ENCODE assay signal across 8 mouse cellular contexts in the genomic region with DNA sequence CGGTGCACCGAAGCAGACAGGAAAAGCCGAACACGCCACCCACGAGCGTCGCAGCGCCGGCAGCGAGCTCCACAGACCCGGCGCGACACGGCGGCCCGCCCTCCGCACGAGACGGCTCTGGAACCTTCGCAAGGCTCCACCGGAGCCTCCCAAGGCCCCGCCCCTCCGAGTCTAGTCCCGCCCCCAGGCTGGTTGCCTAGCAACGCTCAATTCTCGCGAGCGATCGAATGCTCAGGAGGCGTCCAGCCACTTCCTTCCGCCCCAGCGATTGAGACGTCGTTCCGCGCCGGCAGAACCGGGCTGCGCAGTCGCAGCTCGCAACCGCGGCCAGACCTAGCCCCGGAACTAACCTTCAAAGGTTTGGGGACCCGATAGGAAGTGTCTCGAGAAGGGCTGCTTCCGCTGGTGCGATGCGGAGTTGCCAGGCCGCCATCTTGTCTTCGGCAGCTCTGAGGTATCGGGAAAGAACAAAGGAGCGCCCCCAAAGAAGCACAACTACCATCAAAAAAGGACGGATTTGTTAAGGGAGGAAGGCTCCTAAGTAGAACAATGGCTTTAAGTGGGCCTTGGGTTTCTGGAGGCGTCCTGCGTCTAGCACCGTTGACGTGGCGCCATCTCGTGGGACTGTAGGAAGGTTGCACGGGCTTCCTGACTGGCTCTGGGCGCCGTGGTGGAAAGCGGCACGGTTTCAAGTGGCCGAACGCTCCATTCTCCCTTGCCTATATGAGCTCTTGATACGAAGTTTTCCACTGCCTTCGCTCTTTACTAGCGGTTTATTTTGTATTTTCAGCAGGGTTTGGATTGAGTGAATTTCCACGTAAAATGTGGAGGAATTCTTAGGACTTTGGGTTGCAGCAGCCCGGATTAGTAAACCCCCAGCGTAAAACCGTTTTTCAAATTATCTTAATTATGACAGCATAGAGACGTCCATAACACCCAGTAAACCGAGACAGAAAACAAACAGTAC. TPM values are rescaled to one million over a fixed set of nuclear protein-coding genes. Genes with fewer than 3 reads are reported as not detected.
DNase-seq lines count a peak whose midpoint lies in the region; ATAC-seq and TF ChIP-seq lines count a peak whose summit lies in the region.

TSS of gene Cacybp (minus strand) at position 173 of the 967 bp plus-strand sequence.

- TF ChIP-seq CTCF in ES-Bruce4 (IDR thresholded peaks at IDR 0.05; ENCODE audit: low read depth, low read length), result peak; percentile 74
- TF ChIP-seq CTCF in liver, postnatal 0 days (IDR thresholded peaks at IDR 0.05; ENCODE audit: low read depth), result peak; percentile 95

- H3K9me3 ChIP-seq in ES-Bruce4 (replicated peaks; ENCODE audit: control insufficient read depth, insufficient read depth, low read length, poor library complexity, severe bottlenecking), result no peaks in the 10 kb centered on the region
- no peaks in the 10 kb centered on the region for H3K9me3 ChIP-seq in forebrain, embryonic 13.5 days (replicated peaks)
- H3K9me3 ChIP-seq in liver, postnatal 0 days (ENCODE audit: low read length), result no peaks in the 10 kb centered on the region
- no peaks in the 10 kb centered on the region for H3K9me3 ChIP-seq in neural tube, embryonic 14.5 days (ENCODE audit: control insufficient read depth, low read length)

- peak within 1 kb of the TSS; percentile 96 for H3K9ac ChIP-seq in ES-Bruce4 (ENCODE audit: low read depth, poor library complexity, severe bottlenecking)
- peak within 1 kb of the TSS; percentile 92 for H3K9ac ChIP-seq in forebrain, embryonic 13.5 days
- H3K9ac ChIP-seq in liver, postnatal 0 days (replicated peaks), result peak within 1 kb of the TSS; percentile 84
- H3K9ac ChIP-seq in neural tube, embryonic 14.5 days (replicated peaks; ENCODE audit: low read depth, low read length), result peak within 1 kb of the TSS; percentile 90

- DNase-seq in heart, postnatal 10 days, result peak; percentile 100
- DNase-seq in large intestine, adult 2 months (ENCODE audit: low read depth, low spot score), result peak; percentile 95
- peak; percentile 100 for DNase-seq in liver, postnatal 0 days
- peak; percentile 100 for DNase-seq in testis, postnatal 10 days (ENCODE audit: low spot score)

- H3K4me2 ChIP-seq in forebrain, embryonic 13.5 days, result peak within 1 kb of the TSS; percentile 74
- peak within 1 kb of the TSS; percentile 80 for H3K4me2 ChIP-seq in liver, postnatal 0 days (ENCODE audit: low read depth, low read length)
- H3K4me2 ChIP-seq in neural tube, embryonic 14.5 days (ENCODE audit: low read depth, low read length), result peak within 1 kb of the TSS; percentile 87

- H3K27me3 ChIP-seq in ES-Bruce4 (ENCODE audit: control insufficient read depth, insufficient read depth, low read length, poor library complexity, severe bottlenecking), result no peaks in the 10 kb centered on the region
- no peaks in the 10 kb centered on the region for H3K27me3 ChIP-seq in forebrain, embryonic 13.5 days
- no peaks in the 10 kb centered on the region for H3K27me3 ChIP-seq in liver, postnatal 0 days (ENCODE audit: insufficient read depth, low read length)
- no peaks in the 10 kb centered on the region for H3K27me3 ChIP-seq in neural tube, embryonic 14.5 days (ENCODE audit: control insufficient read depth, insufficient read depth, low read length)

- H3K36me3 ChIP-seq in ES-Bruce4 (ENCODE audit: control insufficient read depth, insufficient read depth, low read length, poor library complexity, severe bottlenecking), result peaks cover 10% of the 10 kb centered on the region; the same call in 1 of the 2 replicates
- H3K36me3 ChIP-seq in forebrain, embryonic 13.5 days (ENCODE audit: poor library complexity, severe bottlenecking), result peaks cover under 1% of the 10 kb centered on the region; the same call in 1 of the 2 replicates
- H3K36me3 ChIP-seq in liver, postnatal 0 days (replicated peaks; ENCODE audit: insufficient read depth, low read length), result 0 out of 2 replicates have a peak, but pooled peaks cover 3% of the 10 kb centered on the region
- H3K36me3 ChIP-seq in neural tube, embryonic 14.5 days (ENCODE audit: control insufficient read depth, insufficient read depth, low read length), result no peaks in the 10 kb centered on the region

- intact Hi-C loops in heart, postnatal 10 days (cut with DNase I), result loop anchor here (2.0 kb wide), 1 partner anchor 18 kb away; the partner anchor contains the start of gene Mrps14

- TF ChIP-seq EP300 in ES-Bruce4 (IDR thresholded peaks at IDR 0.05; ENCODE audit: insufficient read depth, low read depth, low read length), result no peak
- TF ChIP-seq EP300 in liver, postnatal 0 days (IDR thresholded peaks at IDR 0.05; ENCODE audit: low read depth), result peak; percentile 85

- peak; percentile 88 for TF ChIP-seq POLR2A in ES-Bruce4 (IDR thresholded peaks at IDR 0.05; ENCODE audit: insufficient read depth, low read length)

- H3K27ac ChIP-seq in ES-Bruce4 (ENCODE audit: insufficient read depth, low read length), result peak within 1 kb of the TSS; percentile 98
- H3K27ac ChIP-seq in forebrain, embryonic 13.5 days, result peak within 1 kb of the TSS; percentile 99
- H3K27ac ChIP-seq in liver, postnatal 0 days (ENCODE audit: low read depth), result peak within 1 kb of the TSS; percentile 97
- peak within 1 kb of the TSS; percentile 100 for H3K27ac ChIP-seq in neural tube, embryonic 14.5 days (ENCODE audit: low read depth, low read length)

- peak; percentile 94 for ATAC-seq in cerebellum, adult (ENCODE audit: insufficient number of reproducible peaks, low FRiP score, low TSS enrichment)
- peak; percentile 97 for ATAC-seq in forebrain, embryonic 13.5 days
- ATAC-seq in liver, postnatal 0 days, result peak; percentile 96
- ATAC-seq in neural tube, embryonic 14.5 days (ENCODE audit: low read depth), result peak; percentile 97

- H3K4me1 ChIP-seq in ES-Bruce4 (ENCODE audit: control insufficient read depth, insufficient read depth, low read length), result no peaks in the 10 kb centered on the region
- peaks cover 35% of the 10 kb centered on the region for H3K4me1 ChIP-seq in forebrain, embryonic 13.5 days
- H3K4me1 ChIP-seq in liver, postnatal 0 days (ENCODE audit: insufficient read depth), result peaks cover 11% of the 10 kb centered on the region
- peaks cover 18% of the 10 kb centered on the region for H3K4me1 ChIP-seq in neural tube, embryonic 14.5 days (ENCODE audit: control insufficient read depth, insufficient read depth, low read length)

- peak within 1 kb of the TSS; percentile 99 for H3K4me3 ChIP-seq in ES-Bruce4 (ENCODE audit: low read depth, low read length)
- peak within 1 kb of the TSS; percentile 80 for H3K4me3 ChIP-seq in forebrain, embryonic 13.5 days
- peak within 1 kb of the TSS; percentile 92 for H3K4me3 ChIP-seq in liver, postnatal 0 days (ENCODE audit: low read depth, low read length)
- H3K4me3 ChIP-seq in neural tube, embryonic 14.5 days (ENCODE audit: low read depth, low read length), result peak within 1 kb of the TSS; percentile 84

- WGBS in forebrain, embryonic 13.5 days, result under 1% methylated on average over 61 of the region's 76 CpGs
- WGBS in large intestine, adult 2 months, result under 1% methylated on average over 76 of the region's 76 CpGs
- WGBS in liver, postnatal 0 days (ENCODE audit: insufficient replicate concordance), result under 1% methylated on average over 76 of the region's 76 CpGs
- WGBS in neural tube, embryonic 14.5 days, result under 1% methylated on average over 73 of the region's 76 CpGs

RNA-seq across cellular contexts. Expression of gene Cacybp, which starts in this region (rescaled TPM):
- polyA plus RNA-seq in ES-Bruce4 (2011; ENCODE audit: insufficient read depth, insufficient read length, low read depth, missing spikeins), result 299 and 323 TPM in 2 replicates
- 297 and 319 TPM in 2 replicates for polyA plus RNA-seq in forebrain, embryonic 13.5 days (2015; fragmentation: Nextera tagmentation; extraction: Ambion mirVana)
- total RNA-seq in heart, postnatal 10 days (2021), result 10 to 100 TPM; 60.5 to 62.1 TPM
- polyA plus RNA-seq in large intestine, adult 2 months (2012; rRNA removed), result 5.1 and 7.9 TPM in 2 replicates
- 66.0 and 75.2 TPM in 2 replicates for polyA plus RNA-seq in liver, postnatal 0 days (2015; fragmentation: Nextera tagmentation; extraction: Ambion mirVana)
- polyA plus RNA-seq in neural tube, embryonic 14.5 days (2014; fragmentation: Nextera tagmentation; extraction: Ambion mirVana), result 248 and 280 TPM in 2 replicates

Comparison
In these comparisons a context has a peak if more than half of its experiments do, and no peak if none do; other contexts are left out.
1. Peak in every context shown above with its lines: DNase-seq, ATAC-seq, H3K4me3 ChIP-seq and H3K27ac ChIP-seq.